Mouse (Mus musculus) cerebellum, adult (tissue): ENCODE data around the gene Defa20.
"Not testable (repeated sequence)": the region's sequence is repeated elsewhere in the genome, so short reads cannot be mapped to it uniquely, and the experiment has no call there.

Experiments
- ATAC-seq: cut with Nextera tagmentation; 2 replicates; pipeline ENCODE4 v1.9.2; 2017; ENCODE audit warnings: mild to moderate bottlenecking, moderate library complexity, mixed read lengths; ENCODE audit not compliant: insufficient number of reproducible peaks, low FRiP score, low TSS enrichment

The Defa20 gene

GRCm38 (mm10) chr8:21508958-21509357 is at the start of gene Defa20:
Defa20 (plus strand) TSS chr8:21509258.
- ATAC-seq = not testable (repeated sequence)

- not testable (repeated sequence) for ATAC-seq
Measured at GRCm38 (mm10) chr8:21528732-21529131, 19.7 kb downstream of the Defa20 start, which contains the start of gene Defa32. Defa32 (plus strand) TSS chr8:21529032.
